Mouse (Mus musculus) brain, embryonic 14.5 days (tissue): ENCODE results near the gene Lmbr1l. TPM values are rescaled to one million over a fixed set of nuclear protein-coding genes. Genes with fewer than 3 reads are reported as not detected.

Experiments used
- DNase-seq: peaks from one replicate; pipeline ENCODE4 v3.0.0-alpha.2; 2011; ENCODE audit warnings: low read depth
- CTCF ChIP-seq: fragments of 200-500 bp; IDR thresholded peaks from 2 replicates; pipeline ENCODE4 v1.5.1; 2012; ENCODE audit warnings: inconsistent platforms, mild to moderate bottlenecking, moderate library complexity, borderline replicate concordance; ENCODE audit not compliant: insufficient read depth, insufficient read length; ENCODE audit errors: extremely low read depth
- POLR2A ChIP-seq: fragments of 200-500 bp; IDR thresholded peaks from 2 replicates; pipeline ENCODE4 v1.6.1; 2012; ENCODE audit warnings: mild to moderate bottlenecking, inconsistent platforms, borderline replicate concordance; ENCODE audit not compliant: poor library complexity, insufficient read depth, insufficient read length, severe bottlenecking; ENCODE audit errors: extremely low read depth
- polyA plus RNA-seq: library from polyadenylated mRNA; depleted of rRNA; stranded (reverse); fragments of >200 nt; gene quantifications from 2 replicates; pipeline ENCODE4 v1.2.3, GENCODE M21; 2012

Gene Lmbr1l
- polyA plus RNA-seq, 1 experiment: 106 TPM

- DNase-seq: no peak
- TF ChIP-seq CTCF: no peak
- TF ChIP-seq POLR2A: no peak
Observed at GRCm38 (mm10) chr15:98916016-98916415, 2.0 kb downstream of the Lmbr1l start.

GRCm38 (mm10) chr15:98914903-98915302 is 3.1 kb downstream of the Lmbr1l start:
- no peak for DNase-seq
- TF ChIP-seq CTCF (no peak), POLR2A (no peak)

- TF ChIP-seq POLR2A: no peak
- TF ChIP-seq CTCF: peak; percentile 81
- DNase-seq: peak; percentile 67
Observed at GRCm38 (mm10) chr15:98904692-98905091, 13.3 kb downstream of the Lmbr1l start.

GRCm38 (mm10) chr15:98902600-98902999 is 15.4 kb downstream of the Lmbr1l start:
- TF ChIP-seq POLR2A (no peak), CTCF (no peak)
- DNase-seq: no peak

GRCm38 (mm10) chr15:98901530-98901929 is 16.5 kb downstream of the Lmbr1l start:
- TF ChIP-seq CTCF: no peak
- no peak for TF ChIP-seq POLR2A
- no peak for DNase-seq

GRCm38 (mm10) chr15:98897928-98898800 is 19.9 kb downstream of the Lmbr1l start, which contains the start of gene Dhh:
Dhh (minus strand) TSS chr15:98898540.
- no peak for TF ChIP-seq CTCF
- no peak for TF ChIP-seq POLR2A
- peak; percentile 24 for DNase-seq

- no peak for DNase-seq
- no peak for TF ChIP-seq POLR2A
- no peak for TF ChIP-seq CTCF
Observed at GRCm38 (mm10) chr15:98897495-98897894, 20.5 kb downstream of the Lmbr1l start.

- DNase-seq: peak; percentile 58
Observed at GRCm38 (mm10) chr15:98895635-98896589, 22.1 kb downstream of the Lmbr1l start.

GRCm38 (mm10) chr15:98894746-98895634 is 23.0 kb downstream of the Lmbr1l start:
- TF ChIP-seq CTCF (no peak), POLR2A (no peak)
- no peak for DNase-seq

More at GRCm38 (mm10) chr15:98895635-98896589, 22.1 kb downstream of the Lmbr1l start:
- no peak for TF ChIP-seq POLR2A
- TF ChIP-seq CTCF: no peak
